Mouse (Mus musculus) heart, adult 2 months (tissue): ENCODE measurements around the gene Adcy10.

ENCODE experiments used
- CTCF ChIP-seq: fragments of 200-600 bp; IDR thresholded peaks from 2 replicates; pipeline ENCODE4 v1.8.1; 2022; ENCODE audit warnings: antibody characterized with exemption, mild to moderate bottlenecking, moderate library complexity
- POLR2A ChIP-seq: fragments of 200-500 bp; IDR thresholded peaks from 2 replicates; pipeline ENCODE4 v1.6.1; 2011; ENCODE audit warnings: mild to moderate bottlenecking, low read depth, low read length, control low read depth; ENCODE audit not compliant: insufficient read depth

GRCm38 (mm10) chr1:165503307-165504024, 18.5 kb downstream of the Adcy10 start:
- peak; percentile 85 for TF ChIP-seq CTCF
- no peak for TF ChIP-seq POLR2A
